Mouse (Mus musculus) brain, embryonic 18.5 days (tissue): ENCODE measurements at regions not wholly inside any gene's neighbourhood (a gene's known extent, or its start where the extent isn't known, plus 50 kb on each side); places are given as distances from the start of the nearest gene placed in this dataset.

Experiments used
- DNase-seq: peaks from one replicate; pipeline ENCODE4 v3.0.0-alpha.2; 2012; ENCODE audit warnings: low read depth, low spot score

- DNase-seq = no peak
Measured at GRCm38 (mm10) chr16:55663946-55664345, 174.8 kb downstream of the Nfkbiz start.

- no peak for DNase-seq
Measured at GRCm38 (mm10) chr16:55636667-55637450, 201.8 kb downstream of the Nfkbiz start.

- DNase-seq = no peak
Measured at GRCm38 (mm10) chr16:55636224-55636623, 202.5 kb downstream of the Nfkbiz start.

- no peak for DNase-seq
Measured at GRCm38 (mm10) chr16:55634691-55635090, 204.0 kb downstream of the Nfkbiz start.

GRCm38 (mm10) chr16:55632220-55632619, 206.5 kb downstream of the Nfkbiz start:
- DNase-seq = no peak

DNA sequence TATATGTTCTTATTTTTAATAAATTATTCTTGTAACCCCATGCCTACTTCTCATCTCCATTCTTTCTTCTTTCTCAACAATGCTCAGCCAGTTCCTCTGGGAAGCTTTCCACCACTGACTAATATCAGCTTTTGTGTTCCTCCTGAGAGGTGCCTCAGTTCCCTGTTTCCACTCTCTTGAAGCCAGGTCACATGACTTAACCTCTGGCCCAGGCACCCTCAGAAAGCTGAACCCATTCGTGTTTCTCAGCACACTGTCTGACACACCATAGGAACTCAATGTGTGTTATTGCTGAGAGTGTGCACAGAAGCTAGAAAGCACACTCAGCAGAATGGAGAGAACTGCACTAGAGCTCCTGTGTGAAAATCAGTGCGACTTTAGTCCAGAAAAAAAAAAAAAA, 207.1 kb downstream of the Nfkbiz start:
- no peak for DNase-seq

DNA sequence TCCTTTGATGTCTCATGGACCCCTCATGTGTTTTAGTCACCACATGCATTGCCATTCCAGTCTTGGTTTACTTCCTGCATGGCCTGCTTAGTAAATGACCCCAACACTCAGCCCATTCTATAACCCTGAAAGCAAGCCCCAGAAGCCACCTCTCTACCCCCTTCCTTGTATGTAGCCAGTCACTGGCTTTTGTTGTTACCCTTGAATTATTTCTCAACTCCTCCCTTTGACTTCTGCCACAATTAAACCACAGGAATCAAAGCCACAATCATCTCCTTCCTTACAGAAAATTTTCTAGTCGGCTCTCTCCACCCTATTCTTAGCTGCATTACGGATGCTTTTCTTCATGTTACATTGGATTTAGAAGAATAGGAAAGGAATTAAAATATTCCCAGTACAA, 207.7 kb downstream of the Nfkbiz start:
- no peak for DNase-seq

GRCm38 (mm10) chr16:55627531-55627930, 211.2 kb downstream of the Nfkbiz start:
- DNase-seq = no peak

DNA sequence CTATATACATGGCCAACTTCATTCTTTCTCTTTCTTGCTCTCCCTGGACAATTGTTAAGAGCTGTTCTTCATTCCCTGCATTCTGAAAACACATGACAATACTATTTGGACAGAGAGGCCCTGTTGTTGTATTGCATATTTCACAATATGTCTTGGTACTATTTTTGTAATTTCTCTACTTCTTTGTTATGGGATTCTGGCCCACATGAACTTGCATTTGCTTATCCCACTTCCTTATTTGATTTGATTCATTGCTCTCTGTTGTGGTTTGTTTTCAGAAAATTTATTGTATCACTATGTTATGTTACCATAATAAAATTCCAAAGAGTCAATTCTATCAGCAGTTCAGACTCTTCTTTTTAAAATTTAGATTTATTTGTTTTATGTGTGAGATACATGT, 215.3 kb downstream of the Nfkbiz start:
- DNase-seq = no peak

- DNase-seq = no peak
Measured at GRCm38 (mm10) chr16:55619731-55620130, 219.0 kb downstream of the Nfkbiz start.

DNA sequence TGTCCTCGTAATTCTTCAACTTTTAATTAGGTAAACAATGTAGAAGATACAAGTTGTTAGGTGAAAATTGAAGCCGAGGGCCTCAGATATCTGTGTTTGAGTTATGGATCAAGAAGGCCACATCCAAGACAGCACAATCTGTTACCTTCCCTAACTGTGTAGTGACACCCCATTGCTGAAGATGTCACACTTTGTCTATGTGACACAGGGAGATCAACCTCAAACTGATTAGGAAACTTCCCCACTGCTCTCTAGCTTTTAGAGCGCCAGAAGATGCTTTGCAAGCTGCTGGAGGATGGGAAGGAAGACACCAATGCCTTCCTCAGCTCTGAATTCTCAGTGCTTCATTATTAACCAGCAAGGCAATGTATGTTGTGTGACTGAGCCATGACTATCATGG, 220.7 kb downstream of the Nfkbiz start:
- DNase-seq = no peak

GRCm38 (mm10) chr16:55617506-55617905, 221.2 kb downstream of the Nfkbiz start:
- no peak for DNase-seq

GRCm38 (mm10) chr16:55616408-55617120, 222.1 kb downstream of the Nfkbiz start:
- DNase-seq = no peak

DNA sequence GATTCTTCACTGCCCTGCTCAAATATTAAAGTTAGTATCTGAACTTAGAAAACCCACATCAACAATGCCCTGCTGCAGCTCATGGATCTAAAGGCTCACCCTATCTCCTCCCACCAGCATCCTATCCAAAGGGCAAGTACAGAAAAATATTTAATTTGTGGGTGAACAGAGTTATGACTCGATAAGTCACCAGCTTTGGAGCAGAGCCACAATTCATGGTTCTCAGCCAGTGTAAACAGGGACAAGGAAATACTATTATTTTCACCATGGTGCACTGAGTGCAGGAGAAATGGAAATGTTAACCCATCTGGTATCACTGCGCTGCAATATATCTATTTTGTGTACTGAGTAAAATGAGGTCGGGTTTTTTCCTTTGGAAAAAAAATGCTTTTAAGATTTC, 225.8 kb downstream of the Nfkbiz start:
- no peak for DNase-seq

DNA sequence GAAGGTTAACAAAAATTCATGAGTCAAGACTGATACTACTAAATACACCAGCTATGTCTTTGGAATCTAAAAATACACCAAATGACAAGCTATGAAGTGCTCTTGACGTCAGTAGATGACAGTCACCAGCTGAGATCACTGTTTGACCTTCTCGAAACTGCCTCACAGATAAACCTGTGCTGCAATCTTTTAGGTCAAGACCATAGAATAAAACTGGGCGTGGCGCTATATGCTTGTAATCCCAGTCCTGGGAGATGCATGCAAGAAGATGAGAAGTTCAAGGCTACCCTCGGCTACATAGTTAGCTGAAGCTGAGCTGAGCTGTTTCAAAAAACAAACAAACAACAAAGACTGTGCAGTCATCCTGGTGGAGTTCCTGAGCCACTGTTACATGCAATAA, 226.7 kb downstream of the Nfkbiz start:
- no peak for DNase-seq

GRCm38 (mm10) chr16:55611172-55611571, 227.5 kb downstream of the Nfkbiz start:
- no peak for DNase-seq

DNA sequence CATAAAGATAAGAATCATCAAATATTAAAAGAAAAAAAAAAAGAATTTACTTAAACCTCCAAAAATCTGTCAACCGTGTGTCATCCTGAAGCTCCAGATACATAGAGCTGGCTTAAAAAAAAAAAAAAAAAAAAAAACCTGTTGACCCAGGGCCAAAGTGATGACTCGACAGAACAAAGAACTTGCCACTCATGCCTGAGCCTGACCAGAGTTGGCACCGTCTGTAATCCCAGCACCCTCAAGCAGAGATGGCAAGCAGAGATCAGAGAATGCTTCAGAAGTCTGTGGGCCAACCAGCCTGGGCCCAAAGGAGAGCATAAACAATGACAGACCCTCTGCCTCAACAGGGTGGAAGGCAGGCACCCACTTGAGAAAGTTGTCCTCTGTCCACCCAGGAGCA, 230.3 kb downstream of the Nfkbiz start:
- no peak for DNase-seq

DNA sequence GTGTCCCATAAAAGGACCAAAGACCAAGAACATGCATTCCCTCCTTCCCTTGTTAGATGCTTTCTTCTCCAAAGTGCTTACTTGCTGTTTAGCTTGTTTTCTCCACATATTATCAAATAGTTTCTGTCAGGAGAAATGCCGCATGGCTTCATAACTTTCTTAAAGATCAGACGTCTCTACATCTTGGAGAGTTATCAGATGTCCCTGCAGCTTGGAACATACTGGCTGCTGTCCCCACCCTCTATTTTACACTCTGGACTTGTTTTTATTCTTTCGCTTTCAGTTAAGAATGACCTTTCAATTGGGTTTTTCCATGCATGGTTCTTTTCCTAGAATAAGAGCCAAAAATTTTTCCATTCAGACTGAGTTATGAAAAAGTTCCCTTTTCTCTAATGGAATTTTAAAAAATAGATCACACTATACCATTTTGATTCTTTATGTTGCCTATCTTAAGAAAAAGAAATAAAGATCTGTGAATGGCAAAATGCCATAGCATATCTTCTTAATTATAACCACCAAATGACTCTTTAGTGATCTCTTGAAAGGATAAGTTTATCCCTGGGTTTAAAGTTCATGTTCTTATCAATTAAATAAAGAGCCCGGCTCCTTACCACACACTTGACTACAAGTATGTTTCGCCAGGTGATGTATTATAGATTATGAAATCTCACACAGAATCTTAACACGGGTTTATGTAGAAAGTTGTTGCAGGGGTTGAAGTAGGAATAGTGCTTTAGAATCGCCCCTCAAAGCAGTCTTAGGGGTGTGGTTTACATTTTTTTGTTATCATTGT, 232.1 kb downstream of the Nfkbiz start:
- no peak for DNase-seq

- DNase-seq = no peak
Measured at GRCm38 (mm10) chr16:55603611-55604010, 235.1 kb downstream of the Nfkbiz start.

GRCm38 (mm10) chr16:55589382-55589956, 249.2 kb downstream of the Nfkbiz start:
- DNase-seq = no peak

DNA sequence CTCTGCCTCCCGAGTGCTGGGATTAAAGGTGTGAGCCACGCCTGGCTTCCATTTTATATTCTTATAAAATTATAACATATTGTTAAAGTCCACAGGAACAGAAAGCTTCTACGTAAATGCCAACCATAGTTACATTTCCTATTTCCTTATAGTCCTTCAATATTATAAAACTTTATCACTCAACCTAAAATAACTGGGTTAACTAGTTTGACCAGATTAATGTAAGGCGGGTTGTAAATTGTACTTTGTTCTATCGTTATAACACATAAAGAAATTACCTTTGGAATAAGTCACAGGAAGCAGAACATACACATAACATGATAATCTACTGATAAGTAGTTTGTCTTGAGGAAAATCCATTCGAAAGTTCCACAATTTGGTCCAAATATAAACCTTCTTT, 251.6 kb downstream of the Nfkbiz start:
- no peak for DNase-seq

DNA sequence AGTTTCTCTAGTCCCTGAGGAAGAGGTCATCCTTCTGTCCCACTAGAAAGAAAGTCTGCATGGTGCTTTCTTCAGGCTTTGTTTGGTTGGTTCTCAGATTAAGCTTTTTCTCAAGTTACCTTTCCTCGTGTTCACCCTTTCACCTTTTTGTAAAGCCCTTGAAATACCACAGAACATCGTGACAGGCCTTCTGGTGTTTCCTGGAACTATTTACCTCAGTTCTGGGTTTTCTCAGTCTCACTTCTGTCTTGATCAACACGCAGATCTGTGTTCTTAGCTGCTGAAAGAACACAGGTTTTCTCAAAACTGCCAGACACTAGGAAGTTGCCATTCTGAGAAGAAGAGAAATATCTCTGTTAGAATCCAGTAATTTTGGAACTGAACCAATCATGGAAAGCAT, 255.8 kb downstream of the Nfkbiz start:
- DNase-seq = no peak
